Mouse (Mus musculus): ENCODE measurements around the gene Metrn. TPM values are rescaled to one million over a fixed set of nuclear protein-coding genes. Genes with fewer than 3 reads are reported as not detected.

The Metrn gene
- polyA plus RNA-seq, 1 experiment from 2014 or later = 37.0 TPM

DNA sequence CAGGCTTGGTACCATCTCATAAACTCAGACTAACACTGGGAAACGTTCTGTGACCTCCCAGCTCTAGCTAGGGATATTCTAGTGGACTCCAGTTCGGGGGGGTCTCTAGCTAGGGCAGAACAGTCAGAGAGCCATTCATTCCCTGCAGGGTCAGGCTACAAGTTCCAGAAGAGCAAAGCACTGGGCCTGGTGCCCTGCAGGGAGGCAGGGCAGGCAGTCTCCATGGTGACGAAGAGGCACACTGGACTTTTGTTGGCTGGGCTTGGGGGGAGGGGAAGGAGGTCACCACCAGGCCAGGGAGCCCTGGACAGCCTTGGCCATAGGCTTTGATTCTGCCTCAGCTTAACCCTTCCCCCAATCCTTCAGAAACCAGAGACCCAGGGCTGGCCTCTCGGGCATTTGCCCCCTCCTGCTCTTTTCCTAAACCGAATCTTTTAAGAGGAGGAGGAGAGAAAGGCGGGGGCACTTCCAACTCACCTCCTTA, 1.3 kb downstream of the Metrn start, which contains the start of gene AC134908.4:
Gene AC134908.4 (minus strand): TSS at position 51 of the 484 bp plus-strand sequence.
- Histone ChIP-seq H3K27ac (ENCODE audit: low read length) (peak within 1 kb of the TSS; percentile 28), H3K9me3 (ENCODE audit: control insufficient read depth, low read length) (no peaks in the 10 kb centered on the region), H3K4me1 (ENCODE audit: control insufficient read depth, insufficient read depth, low read length) (peaks cover 37% of the 10 kb centered on the region), H3K36me3 (ENCODE audit: control insufficient read depth, insufficient read depth, low read length) (0 out of 2 replicates have a peak, but pooled peaks cover 2% of the 10 kb centered on the region), H3K27me3 (replicated peaks; ENCODE audit: control insufficient read depth, insufficient read depth, low read length) (no peaks in the 10 kb centered on the region), H3K4me2 (ENCODE audit: low read depth, low read length) (peak within 1 kb of the TSS; percentile 97), H3K9ac (ENCODE audit: low read depth, low read length) (peak within 1 kb of the TSS; percentile 75), H3K4me3 (ENCODE audit: low read length) (peak within 1 kb of the TSS; percentile 83)
- no peak for ATAC-seq
- 39% methylated on average over 6 of the region's 6 CpGs for WGBS

DNA sequence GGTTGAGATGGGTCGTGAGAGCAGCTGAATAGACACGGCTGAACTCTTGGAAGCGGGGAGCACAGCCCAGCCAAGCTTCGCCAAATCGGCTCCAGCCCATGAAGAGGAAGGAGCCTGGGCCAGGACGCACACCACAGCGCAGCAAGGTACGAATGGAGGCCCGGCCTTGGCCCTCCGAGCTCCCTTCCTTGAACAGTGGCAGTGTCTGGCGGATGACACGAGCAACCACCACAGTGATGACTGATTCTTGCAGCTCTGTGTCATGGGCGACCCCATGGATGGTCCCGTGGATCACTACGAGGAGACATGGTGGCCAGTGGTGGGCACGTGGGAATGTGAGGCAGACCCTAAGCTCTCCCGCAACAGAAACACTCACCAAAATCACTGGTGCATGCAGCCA, 1.9 kb downstream of the Metrn start:
- no peak overlapping the region for H3K4me2 ChIP-seq (ENCODE audit: low read depth, low read length)
- H3K27ac ChIP-seq (ENCODE audit: low read length) = 0 out of 2 replicates have a peak overlapping the region, but pooled peaks have one; percentile 28
- H3K9ac ChIP-seq (ENCODE audit: low read depth, low read length) = no peak overlapping the region

DNA sequence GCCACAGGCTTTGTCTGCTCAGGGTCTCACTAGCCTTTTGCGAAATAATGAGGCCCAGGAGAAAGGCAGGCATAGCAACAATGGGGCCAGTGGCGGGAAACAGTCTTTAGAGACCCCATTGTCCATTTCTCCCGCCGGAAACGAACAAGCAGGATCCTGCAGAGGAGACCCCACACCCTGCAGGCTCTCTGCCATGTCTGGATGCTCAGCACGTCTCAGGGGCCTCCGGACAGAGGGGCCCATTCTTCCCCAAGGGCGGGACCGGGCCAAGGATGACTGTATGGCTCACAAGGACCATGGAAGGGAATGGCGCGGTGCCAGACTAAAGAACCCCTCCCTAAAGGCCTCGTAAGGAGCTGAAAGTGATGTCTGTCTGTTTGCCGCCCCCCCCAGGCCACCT, 2.7 kb downstream of the Metrn start:
- peaks cover 37% of the 10 kb centered on the region for H3K4me1 ChIP-seq (ENCODE audit: control insufficient read depth, insufficient read depth, low read length)
- WGBS = 66% methylated on average over 13 of the region's 13 CpGs
- ATAC-seq = no peak
- no peaks in the 10 kb centered on the region for H3K27me3 ChIP-seq (replicated peaks; ENCODE audit: control insufficient read depth, insufficient read depth, low read length)
- H3K9ac ChIP-seq (ENCODE audit: low read depth, low read length) = 0 out of 2 replicates have a peak overlapping the region, but pooled peaks have one; percentile 13
- H3K36me3 ChIP-seq (ENCODE audit: control insufficient read depth, insufficient read depth, low read length) = peaks cover 8% of the 10 kb centered on the region; the same call in 1 of the 2 replicates
- no peak overlapping the region for H3K4me2 ChIP-seq (ENCODE audit: low read depth, low read length)
- H3K9me3 ChIP-seq (ENCODE audit: control insufficient read depth, low read length) = no peaks in the 10 kb centered on the region
- H3K4me3 ChIP-seq (ENCODE audit: low read length) = no peak overlapping the region
- no peak overlapping the region for H3K27ac ChIP-seq (ENCODE audit: low read length)

More for the DNA sequence above, 1.9 kb downstream of the Metrn start:
- Histone ChIP-seq H3K9me3 (ENCODE audit: control insufficient read depth, low read length) (no peaks in the 10 kb centered on the region), H3K27me3 (replicated peaks; ENCODE audit: control insufficient read depth, insufficient read depth, low read length) (no peaks in the 10 kb centered on the region), H3K4me3 (ENCODE audit: low read length) (no peak overlapping the region), H3K36me3 (ENCODE audit: control insufficient read depth, insufficient read depth, low read length) (0 out of 2 replicates have a peak, but pooled peaks cover 2% of the 10 kb centered on the region), H3K4me1 (ENCODE audit: control insufficient read depth, insufficient read depth, low read length) (peaks cover 37% of the 10 kb centered on the region)
- 82% methylated on average over 17 of the region's 17 CpGs for WGBS
- ATAC-seq = no peak

DNA sequence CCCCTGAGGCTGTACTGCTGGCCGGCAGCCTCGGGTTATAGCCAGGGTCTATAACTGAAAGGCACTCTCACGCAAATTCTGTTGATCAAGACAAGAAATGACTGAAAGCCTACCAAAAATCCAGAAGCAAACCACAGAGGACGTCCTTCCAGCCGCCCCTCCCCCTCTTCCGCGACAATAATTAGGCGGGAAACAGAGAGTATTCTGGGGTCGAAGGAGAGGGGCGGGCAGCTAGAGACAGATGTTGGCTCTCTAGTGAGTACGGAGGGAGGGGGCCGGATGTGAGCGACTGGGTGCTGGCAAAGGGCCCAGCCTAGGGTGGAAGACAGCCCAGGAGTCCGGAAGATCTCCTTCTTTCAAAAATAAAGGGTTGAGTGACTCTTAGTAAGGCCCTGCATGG, 4.3 kb downstream of the Metrn start, which contains the start of gene Fam173a:
Gene Fam173a (minus strand): TSS at position 287 of the 400 bp plus-strand sequence.
- ATAC-seq = peak; percentile 67
- Histone ChIP-seq H3K9me3 (ENCODE audit: control insufficient read depth, low read length) (no peaks in the 10 kb centered on the region), H3K4me1 (ENCODE audit: control insufficient read depth, insufficient read depth, low read length) (peaks cover 37% of the 10 kb centered on the region), H3K27me3 (replicated peaks; ENCODE audit: control insufficient read depth, insufficient read depth, low read length) (no peaks in the 10 kb centered on the region), H3K4me2 (ENCODE audit: low read depth, low read length) (peak within 1 kb of the TSS; percentile 90), H3K4me3 (ENCODE audit: low read length) (peak within 1 kb of the TSS; percentile 85), H3K36me3 (ENCODE audit: control insufficient read depth, insufficient read depth, low read length) (peaks cover 10% of the 10 kb centered on the region; the same call in 1 of the 2 replicates), H3K9ac (ENCODE audit: low read depth, low read length) (peak within 1 kb of the TSS; percentile 89), H3K27ac (ENCODE audit: low read length) (peak within 1 kb of the TSS; percentile 99)
- WGBS = under 1% methylated on average over 14 of the region's 14 CpGs

DNA sequence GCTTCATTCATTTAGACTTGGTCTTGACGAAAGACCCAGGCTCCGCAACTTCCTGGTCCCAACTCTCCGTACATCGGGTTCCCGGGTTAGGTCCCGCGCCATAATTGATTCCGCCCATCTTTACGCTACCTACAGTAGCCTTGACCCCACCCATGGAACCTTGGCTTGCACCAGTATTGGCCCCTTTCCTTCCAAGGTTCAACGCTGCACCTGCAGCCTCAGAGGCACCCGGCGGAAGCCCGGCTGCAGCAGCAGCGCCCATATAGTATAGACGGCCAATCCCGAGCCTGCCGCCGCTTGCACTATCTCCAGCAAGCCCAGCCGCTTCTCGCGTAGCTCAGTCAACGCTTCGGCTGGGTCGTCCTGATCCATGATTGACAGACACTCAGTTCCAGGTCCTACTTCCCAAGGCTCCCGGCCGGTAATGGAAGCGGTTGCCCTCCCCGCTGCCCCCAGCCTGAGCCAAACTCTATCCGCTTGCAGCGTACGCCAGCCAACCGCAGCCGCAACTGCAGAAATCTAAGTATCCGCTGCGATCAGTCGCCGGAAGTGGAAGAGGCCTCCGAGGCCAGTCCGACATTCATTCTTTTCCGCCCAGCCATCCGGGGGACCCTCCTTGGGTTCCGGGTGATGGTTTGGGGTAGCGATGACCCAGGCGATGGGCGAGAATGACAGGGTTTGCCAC, 5.0 kb downstream of the Metrn start:
- H3K9me3 ChIP-seq (ENCODE audit: control insufficient read depth, low read length) = no peaks in the 10 kb centered on the region
- peak overlapping the region; percentile 99 for H3K27ac ChIP-seq (ENCODE audit: low read length)
- peak overlapping the region; percentile 85 for H3K4me3 ChIP-seq (ENCODE audit: low read length)
- ATAC-seq = peak; percentile 81
- H3K9ac ChIP-seq (ENCODE audit: low read depth, low read length) = peak overlapping the region; percentile 89
- WGBS = under 1% methylated on average over 45 of the region's 45 CpGs
- peaks cover 10% of the 10 kb centered on the region; the same call in 1 of the 2 replicates for H3K36me3 ChIP-seq (ENCODE audit: control insufficient read depth, insufficient read depth, low read length)
- H3K4me2 ChIP-seq (ENCODE audit: low read depth, low read length) = peak overlapping the region; percentile 90
- H3K27me3 ChIP-seq (replicated peaks; ENCODE audit: control insufficient read depth, insufficient read depth, low read length) = no peaks in the 10 kb centered on the region
- peaks cover 32% of the 10 kb centered on the region for H3K4me1 ChIP-seq (ENCODE audit: control insufficient read depth, insufficient read depth, low read length)

DNA sequence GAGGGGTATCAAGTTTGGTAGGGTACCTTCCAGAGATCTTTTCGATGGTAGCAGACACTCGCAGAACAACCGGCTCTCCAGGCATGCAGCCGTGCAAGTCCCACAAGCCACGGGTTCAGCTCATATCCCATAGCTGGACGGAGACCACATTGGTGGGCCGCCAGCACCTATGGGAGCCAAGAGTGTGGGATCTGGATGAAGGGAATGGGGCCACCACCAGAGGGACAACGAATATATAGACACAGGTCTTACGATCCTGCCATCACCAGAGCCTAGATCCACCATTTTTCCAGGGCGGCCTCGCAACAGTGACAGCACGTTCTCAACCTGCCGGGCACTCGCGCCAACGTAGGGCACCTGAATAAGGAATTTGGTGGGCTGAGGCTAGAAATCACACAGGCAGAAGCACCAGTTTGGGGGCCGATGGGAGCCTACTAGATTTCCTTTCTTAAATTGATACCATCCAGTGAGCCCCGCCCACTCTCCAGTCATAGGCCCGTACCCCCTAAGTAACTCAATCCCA, 5.6 kb downstream of the Metrn start:
- Histone ChIP-seq H3K4me2 (ENCODE audit: low read depth, low read length) (peak overlapping the region; percentile 90), H3K4me3 (ENCODE audit: low read length) (peak overlapping the region; percentile 85), H3K9me3 (ENCODE audit: control insufficient read depth, low read length) (no peaks in the 10 kb centered on the region), H3K27ac (ENCODE audit: low read length) (peak overlapping the region; percentile 99), H3K9ac (ENCODE audit: low read depth, low read length) (peak overlapping the region; percentile 89), H3K27me3 (replicated peaks; ENCODE audit: control insufficient read depth, insufficient read depth, low read length) (no peaks in the 10 kb centered on the region), H3K36me3 (ENCODE audit: control insufficient read depth, insufficient read depth, low read length) (peaks cover 10% of the 10 kb centered on the region; the same call in 1 of the 2 replicates), H3K4me1 (ENCODE audit: control insufficient read depth, insufficient read depth, low read length) (peaks cover 31% of the 10 kb centered on the region)
- peak; percentile 6; the same call in 1 of the 2 replicates for ATAC-seq
- 28% methylated on average over 19 of the region's 19 CpGs for WGBS

DNA sequence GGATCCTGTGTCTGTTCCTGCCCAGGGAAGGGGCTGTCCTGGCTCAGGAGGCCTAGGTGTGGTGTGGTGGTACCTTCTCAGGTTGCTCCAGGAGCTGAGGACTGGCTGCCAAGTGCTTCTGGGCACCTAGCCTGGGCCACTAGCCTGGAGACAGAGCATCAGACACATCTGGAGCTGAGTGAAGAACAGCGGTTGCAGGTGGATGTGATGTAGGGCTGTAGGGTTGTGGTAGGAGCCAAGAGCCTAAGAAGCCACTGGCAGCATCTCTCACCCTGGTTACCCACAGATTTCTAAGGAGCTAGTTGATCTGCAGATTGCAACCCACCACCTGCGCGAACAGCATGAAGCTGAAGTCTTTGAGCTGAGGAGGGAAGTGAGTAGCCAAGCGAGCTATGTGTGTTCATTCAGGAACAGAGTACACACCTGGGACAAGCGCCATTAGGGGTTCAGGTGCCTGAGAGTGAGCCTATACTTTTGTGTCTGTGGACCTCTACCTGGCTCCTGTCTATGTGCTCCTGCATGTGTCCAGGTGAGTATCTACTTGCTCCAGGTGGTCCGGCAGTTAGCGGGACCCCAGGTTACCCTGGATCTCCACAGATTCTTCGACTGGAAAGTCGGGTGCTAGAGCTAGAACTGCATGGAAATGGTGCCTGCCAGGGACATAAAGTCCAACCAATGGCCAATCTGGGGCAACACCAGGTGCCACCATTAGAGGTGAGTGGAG, 10.0 kb downstream of the Metrn start:
- WGBS = 92% methylated on average over 9 of the region's 9 CpGs
- H3K36me3 ChIP-seq (ENCODE audit: control insufficient read depth, insufficient read depth, low read length) = peaks cover 17% of the 10 kb centered on the region

DNA sequence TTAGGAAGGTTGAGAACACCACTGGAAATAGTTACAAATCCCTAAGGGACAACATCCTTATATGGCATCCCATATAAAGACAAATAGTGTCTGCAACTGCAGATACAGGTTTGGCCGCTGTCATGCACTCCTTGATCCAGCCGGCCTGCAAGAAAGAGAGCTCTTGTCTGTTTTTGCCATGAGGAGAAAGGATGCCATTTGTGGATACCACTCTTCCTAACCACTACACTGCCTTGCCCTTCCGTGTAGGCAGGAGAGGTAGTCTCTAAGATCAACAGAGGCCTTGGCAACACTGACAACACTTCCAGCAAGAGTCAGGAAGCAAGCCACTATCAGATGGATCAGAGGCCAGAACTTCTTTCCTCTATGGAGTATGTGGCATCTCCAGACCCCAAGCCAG, 10.7 kb downstream of the Metrn start, which contains the start of gene Ccdc78:
Gene Ccdc78 (plus strand): TSS at position 301 of the 400 bp plus-strand sequence.
- Histone ChIP-seq H3K4me3 (ENCODE audit: low read length) (peak within 1 kb of the TSS; percentile 79), H3K4me1 (ENCODE audit: control insufficient read depth, insufficient read depth, low read length) (peaks cover 23% of the 10 kb centered on the region), H3K9me3 (ENCODE audit: control insufficient read depth, low read length) (no peaks in the 10 kb centered on the region), H3K27ac (ENCODE audit: low read length) (peak within 1 kb of the TSS; percentile 88), H3K27me3 (replicated peaks; ENCODE audit: control insufficient read depth, insufficient read depth, low read length) (no peaks in the 10 kb centered on the region), H3K36me3 (ENCODE audit: control insufficient read depth, insufficient read depth, low read length) (peaks cover 17% of the 10 kb centered on the region), H3K9ac (ENCODE audit: low read depth, low read length) (peak within 1 kb of the TSS; percentile 81), H3K4me2 (ENCODE audit: low read depth, low read length) (peak within 1 kb of the TSS; percentile 90)
- ATAC-seq = no peak
- 81% methylated on average over 3 of the region's 3 CpGs for WGBS

More for the DNA sequence above, 10.0 kb downstream of the Metrn start:
- no peaks in the 10 kb centered on the region for H3K9me3 ChIP-seq (ENCODE audit: control insufficient read depth, low read length)
- no peak for ATAC-seq
- peaks cover 26% of the 10 kb centered on the region for H3K4me1 ChIP-seq (ENCODE audit: control insufficient read depth, insufficient read depth, low read length)
- H3K4me3 ChIP-seq (ENCODE audit: low read length) = no peak overlapping the region
- H3K4me2 ChIP-seq (ENCODE audit: low read depth, low read length) = no peak overlapping the region
- H3K27me3 ChIP-seq (replicated peaks; ENCODE audit: control insufficient read depth, insufficient read depth, low read length) = no peaks in the 10 kb centered on the region
- H3K9ac ChIP-seq (ENCODE audit: low read depth, low read length) = no peak overlapping the region
- no peak overlapping the region for H3K27ac ChIP-seq (ENCODE audit: low read length)
